Mouse (Mus musculus): ENCODE data around the gene Pole. TPM values are rescaled to one million over a fixed set of nuclear protein-coding genes. Genes with fewer than 3 reads are reported as not detected.

Pole gene
- total and polyA plus RNA-seq, 2 experiments from 2014 or later, result 4.8 to 15.8 TPM

- H3K27me3 ChIP-seq (ENCODE audit: insufficient read depth, low read length), result no peaks in the 10 kb centered on the region
- H3K4me3 ChIP-seq (ENCODE audit: low read length), result no peak overlapping the region
- H3K36me3 ChIP-seq (ENCODE audit: insufficient read depth, low read length), result peaks cover 5% of the 10 kb centered on the region; the same call in 1 of the 2 replicates
- no peak for ATAC-seq
- H3K4me2 ChIP-seq (ENCODE audit: low read depth, low read length), result no peak overlapping the region
- WGBS, result 91% methylated on average over 2 of the region's 2 CpGs
- peaks cover 10% of the 10 kb centered on the region; the same call in 1 of the 2 replicates for H3K4me1 ChIP-seq (ENCODE audit: insufficient read depth, low read length)
- no peak for DNase-seq (ENCODE audit: low spot score)
- no peak overlapping the region for H3K27ac ChIP-seq
- no peak overlapping the region for H3K9ac ChIP-seq (replicated peaks; ENCODE audit: low read length)
- TF ChIP-seq CTCF (IDR thresholded peaks at IDR 0.05; ENCODE audit: low read depth), result no peak
- H3K9me3 ChIP-seq (ENCODE audit: low read length), result no peaks in the 10 kb centered on the region
These were observed 52.7 kb downstream of the Pole start for GRCm38 (mm10) chr5:110338792-110339191.

GRCm38 (mm10) chr5:110342648-110343284 lies 56.7 kb downstream of the Pole start, which contains the start of gene P2rx2:
Gene P2rx2, minus strand, starts transcription at chr5:110343212.
- Histone ChIP-seq H3K4me2 (ENCODE audit: low read depth, low read length) (peak within 1 kb of the TSS; percentile 97), H3K4me1 (ENCODE audit: insufficient read depth, low read length) (peaks cover 10% of the 10 kb centered on the region; the same call in 1 of the 2 replicates), H3K9ac (replicated peaks; ENCODE audit: low read length) (peak within 1 kb of the TSS; percentile 65), H3K27ac (no peak within 1 kb of the TSS), H3K9me3 (ENCODE audit: low read length) (no peaks in the 10 kb centered on the region), H3K36me3 (ENCODE audit: insufficient read depth, low read length) (no peaks in the 10 kb centered on the region), H3K4me3 (ENCODE audit: low read length) (peak within 1 kb of the TSS; percentile 55), H3K27me3 (ENCODE audit: insufficient read depth, low read length) (no peaks in the 10 kb centered on the region)
- ATAC-seq (peak; percentile 78), DNase-seq (ENCODE audit: low spot score) (peak; percentile 37)
- TF ChIP-seq CTCF (IDR thresholded peaks at IDR 0.05; ENCODE audit: low read depth), result no peak; the same call in 1 of the 2 replicates
- 1% methylated on average over 43 of the region's 43 CpGs for WGBS

GRCm38 (mm10) chr5:110344524-110344923 lies 58.4 kb downstream of the Pole start, which contains the start of gene Lrcol1:
Gene Lrcol1, plus strand, starts transcription at chr5:110344730.
- DNase-seq (ENCODE audit: low spot score), result no peak
- 92% methylated on average over 4 of the region's 4 CpGs for WGBS
- no peak for ATAC-seq
- H3K27me3 ChIP-seq (ENCODE audit: insufficient read depth, low read length), result no peaks in the 10 kb centered on the region
- no peak within 1 kb of the TSS for H3K4me2 ChIP-seq (ENCODE audit: low read depth, low read length)
- H3K9me3 ChIP-seq (ENCODE audit: low read length), result no peaks in the 10 kb centered on the region
- H3K4me1 ChIP-seq (ENCODE audit: insufficient read depth, low read length), result peaks cover 10% of the 10 kb centered on the region; the same call in 1 of the 2 replicates
- H3K4me3 ChIP-seq (ENCODE audit: low read length), result no peak within 1 kb of the TSS
- TF ChIP-seq CTCF (IDR thresholded peaks at IDR 0.05; ENCODE audit: low read depth), result no peak
- H3K9ac ChIP-seq (replicated peaks; ENCODE audit: low read length), result no peak within 1 kb of the TSS
- no peak within 1 kb of the TSS for H3K27ac ChIP-seq
- no peaks in the 10 kb centered on the region for H3K36me3 ChIP-seq (ENCODE audit: insufficient read depth, low read length)

GRCm38 (mm10) chr5:110345553-110345952 lies 59.4 kb downstream of the Pole start:
- H3K27ac ChIP-seq, result no peak overlapping the region
- DNase-seq (ENCODE audit: low spot score), result no peak
- no peak overlapping the region for H3K4me2 ChIP-seq (ENCODE audit: low read depth, low read length)
- no peaks in the 10 kb centered on the region for H3K27me3 ChIP-seq (ENCODE audit: insufficient read depth, low read length)
- no peaks in the 10 kb centered on the region for H3K36me3 ChIP-seq (ENCODE audit: insufficient read depth, low read length)
- H3K4me1 ChIP-seq (ENCODE audit: insufficient read depth, low read length), result peaks cover 10% of the 10 kb centered on the region; the same call in 1 of the 2 replicates
- TF ChIP-seq CTCF (IDR thresholded peaks at IDR 0.05; ENCODE audit: low read depth), result no peak
- 86% methylated on average over 4 of the region's 4 CpGs for WGBS
- no peaks in the 10 kb centered on the region for H3K9me3 ChIP-seq (ENCODE audit: low read length)
- no peak overlapping the region for H3K9ac ChIP-seq (replicated peaks; ENCODE audit: low read length)
- ATAC-seq, result no peak
- no peak overlapping the region for H3K4me3 ChIP-seq (ENCODE audit: low read length)

- Histone ChIP-seq H3K27ac (no peak overlapping the region), H3K4me3 (ENCODE audit: low read length) (no peak overlapping the region), H3K4me1 (ENCODE audit: insufficient read depth, low read length) (peaks cover 10% of the 10 kb centered on the region; the same call in 1 of the 2 replicates), H3K36me3 (ENCODE audit: insufficient read depth, low read length) (no peaks in the 10 kb centered on the region), H3K4me2 (ENCODE audit: low read depth, low read length) (no peak overlapping the region), H3K27me3 (ENCODE audit: insufficient read depth, low read length) (no peaks in the 10 kb centered on the region), H3K9ac (replicated peaks; ENCODE audit: low read length) (no peak overlapping the region), H3K9me3 (ENCODE audit: low read length) (no peaks in the 10 kb centered on the region)
- 86% methylated on average over 8 of the region's 8 CpGs for WGBS
- ATAC-seq (no peak), DNase-seq (ENCODE audit: low spot score) (no peak)
- no peak for TF ChIP-seq CTCF (IDR thresholded peaks at IDR 0.05; ENCODE audit: low read depth)
These were observed 60.9 kb downstream of the Pole start for GRCm38 (mm10) chr5:110347006-110347405.

- no peak overlapping the region for H3K9ac ChIP-seq (replicated peaks; ENCODE audit: low read length)
- H3K36me3 ChIP-seq (ENCODE audit: insufficient read depth, low read length), result no peaks in the 10 kb centered on the region
- no peaks in the 10 kb centered on the region for H3K9me3 ChIP-seq (ENCODE audit: low read length)
- ATAC-seq (no peak), DNase-seq (ENCODE audit: low spot score) (peak; percentile 66)
- no peak overlapping the region for H3K4me3 ChIP-seq (ENCODE audit: low read length)
- H3K4me2 ChIP-seq (ENCODE audit: low read depth, low read length), result no peak overlapping the region
- no peaks in the 10 kb centered on the region for H3K4me1 ChIP-seq (ENCODE audit: insufficient read depth, low read length)
- H3K27me3 ChIP-seq (ENCODE audit: insufficient read depth, low read length), result 0 out of 2 replicates have a peak, but pooled peaks cover 4% of the 10 kb centered on the region
- H3K27ac ChIP-seq, result no peak overlapping the region
- 19% methylated on average over 7 of the region's 7 CpGs for WGBS
- TF ChIP-seq CTCF (IDR thresholded peaks at IDR 0.05; ENCODE audit: low read depth), result peak; percentile 69
These were observed 68.6 kb downstream of the Pole start for GRCm38 (mm10) chr5:110354716-110355115.
